Mouse (Mus musculus) induced T-regulatory cell, adult 2 months (primary cell): ENCODE data around the gene Nup188.

Source experiments
- DNase-seq: peaks from one replicate; pipeline ENCODE4 v3.0.0-alpha.2; 2012; ENCODE audit warnings: low read depth

Nup188 gene

DNA sequence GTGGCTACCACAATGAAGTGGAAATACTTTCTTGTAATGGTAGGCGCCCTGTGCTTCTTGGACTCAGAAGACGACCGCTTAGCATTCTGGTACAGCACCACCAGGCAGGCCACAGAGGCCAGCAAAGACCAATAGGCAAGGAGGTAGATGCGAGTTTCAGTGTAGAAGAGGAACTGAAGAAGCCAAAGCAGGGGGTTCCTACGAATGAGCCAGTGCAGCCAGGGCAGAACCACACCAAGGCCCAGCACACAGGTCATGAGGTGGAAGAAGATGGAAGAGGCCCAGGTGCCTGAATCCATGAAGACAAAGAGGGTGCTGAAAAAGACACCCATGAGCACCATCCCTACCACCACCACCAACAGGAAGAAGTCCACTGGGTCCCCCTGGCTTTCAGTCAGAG, 1.2 kb upstream of the Nup188 start:
- DNase-seq: no peak

- DNase-seq: no peak
Measured at GRCm38 (mm10) chr2:30285416-30286181, 598 bp upstream of the Nup188 start.

DNA sequence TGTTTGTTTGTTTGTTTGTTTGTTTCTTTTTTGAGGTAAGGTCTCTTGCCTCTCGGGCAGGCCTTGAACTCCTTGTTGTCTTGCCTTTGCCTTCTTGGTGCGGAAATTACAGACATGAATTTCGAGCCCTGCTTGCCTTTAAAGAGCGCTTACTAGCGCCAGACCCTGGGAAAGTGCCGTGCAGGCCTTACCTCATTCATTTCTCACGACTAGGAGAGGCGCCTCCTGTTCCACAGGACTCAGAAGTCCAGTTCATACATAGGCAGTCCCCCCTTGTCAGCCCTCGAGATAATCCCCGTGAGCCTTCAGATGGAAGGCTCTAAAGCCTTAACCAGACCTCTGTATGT, 803 bp downstream of the Nup188 start:
- peak; percentile 51 for DNase-seq

DNA sequence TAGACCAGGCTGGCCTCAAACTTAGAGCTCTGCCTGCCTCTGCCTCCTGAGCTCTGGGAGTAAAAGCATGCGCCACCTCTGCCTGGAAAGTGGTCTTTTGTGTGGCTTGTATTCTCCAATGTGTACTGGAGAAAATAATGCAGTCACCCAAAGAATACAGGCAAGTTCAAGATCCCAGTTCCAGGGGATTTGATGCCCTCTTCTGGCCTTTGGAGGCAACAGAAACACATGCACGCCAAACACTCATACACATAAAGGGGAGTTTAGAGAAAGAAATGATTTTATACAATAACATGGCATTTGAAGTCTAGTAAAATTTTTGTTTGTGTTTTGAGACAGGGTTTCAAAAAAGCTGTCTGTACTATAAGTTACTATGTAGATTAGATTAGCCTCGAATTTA, 13.3 kb downstream of the Nup188 start:
- no peak for DNase-seq

DNA sequence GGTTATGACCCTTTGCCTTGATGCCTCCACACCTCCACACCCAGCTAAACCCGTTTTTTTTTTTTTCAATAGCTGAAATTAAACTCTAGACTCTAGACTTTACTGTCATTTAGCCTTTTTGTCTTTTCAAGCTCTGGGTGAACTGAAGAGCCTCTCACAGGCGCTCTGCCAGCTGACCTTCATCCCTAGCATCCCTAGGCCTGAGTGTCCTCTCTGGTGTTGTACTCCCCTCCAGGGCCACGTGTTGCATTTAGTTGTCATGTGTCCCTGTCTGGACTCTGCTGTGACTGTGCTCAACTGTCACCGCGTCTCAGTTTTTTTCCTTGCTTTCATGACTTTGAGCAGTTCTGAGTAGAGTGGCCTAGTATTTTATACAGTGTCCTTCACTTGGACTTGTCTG, 13.8 kb downstream of the Nup188 start:
- DNase-seq: no peak

DNA sequence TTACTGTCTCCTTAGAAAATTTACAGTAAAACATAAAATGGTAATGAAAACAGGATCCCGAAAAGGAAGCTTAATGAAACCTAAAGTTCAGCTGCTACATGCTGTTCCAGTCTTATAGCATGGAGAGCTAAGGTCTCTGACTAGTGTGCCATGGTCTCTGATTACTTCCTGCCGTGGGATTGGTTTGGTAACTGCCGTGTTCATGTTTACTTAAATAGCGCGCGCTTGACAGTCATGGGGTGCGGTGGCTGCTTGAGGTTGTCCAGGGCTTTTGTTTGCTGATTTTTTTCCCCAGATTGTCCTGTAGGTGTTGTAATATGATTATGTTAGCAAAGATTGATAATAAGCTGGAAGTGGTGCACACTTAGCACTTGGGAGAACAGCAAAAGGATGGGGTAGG, 19.9 kb downstream of the Nup188 start:
- DNase-seq: no peak

- DNase-seq: no peak
Measured at GRCm38 (mm10) chr2:30309351-30309750, 23.2 kb downstream of the Nup188 start.

GRCm38 (mm10) chr2:30311481-30311880, 25.3 kb downstream of the Nup188 start:
- no peak for DNase-seq

DNA sequence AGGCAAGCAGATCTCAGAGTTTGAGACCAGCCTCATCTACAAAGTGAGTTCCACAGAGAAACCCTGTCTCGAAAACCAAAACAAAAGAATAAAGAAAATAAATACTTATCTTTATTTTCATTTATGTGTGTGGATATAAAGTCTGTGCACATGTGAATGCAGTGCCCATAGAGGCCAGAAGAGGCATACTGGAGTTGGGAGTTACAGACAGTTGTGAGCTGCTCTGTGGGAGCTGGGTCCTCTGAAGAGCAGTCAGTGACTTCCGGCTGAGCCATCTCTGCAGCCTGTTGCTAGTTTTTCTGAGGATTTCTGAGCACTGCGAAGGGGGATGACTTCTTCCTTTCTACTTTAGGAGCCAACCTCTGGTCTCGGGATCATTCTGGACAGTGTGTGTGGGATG, 29.9 kb downstream of the Nup188 start:
- DNase-seq: no peak

GRCm38 (mm10) chr2:30316955-30317354, 30.8 kb downstream of the Nup188 start:
- DNase-seq: no peak

- DNase-seq: no peak
Measured at GRCm38 (mm10) chr2:30319260-30319659, 33.1 kb downstream of the Nup188 start.

DNA sequence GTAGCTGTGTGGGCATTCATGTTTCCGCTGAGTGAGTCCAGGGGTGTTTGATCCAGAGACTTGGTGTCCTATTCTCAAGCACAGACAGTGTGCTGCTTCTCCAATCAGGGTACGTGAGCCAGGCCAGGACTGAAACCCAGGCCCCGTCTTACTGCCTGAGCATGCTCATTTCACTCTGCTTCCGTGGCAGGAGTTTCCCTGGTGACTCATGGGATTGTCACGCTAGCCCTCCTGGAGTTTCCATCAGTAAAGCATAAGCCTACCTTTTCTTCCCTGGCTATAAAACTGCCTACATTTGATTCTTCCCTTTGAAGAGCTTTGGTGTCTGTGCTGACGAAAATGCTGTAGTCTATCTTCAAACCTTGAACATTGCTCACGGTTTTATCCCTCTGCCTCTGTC, 36.9 kb downstream of the Nup188 start:
- DNase-seq: no peak

- DNase-seq: no peak
Measured at GRCm38 (mm10) chr2:30325296-30325695, 39.1 kb downstream of the Nup188 start.

- no peak for DNase-seq
Measured at GRCm38 (mm10) chr2:30327276-30327675, 41.1 kb downstream of the Nup188 start.

DNA sequence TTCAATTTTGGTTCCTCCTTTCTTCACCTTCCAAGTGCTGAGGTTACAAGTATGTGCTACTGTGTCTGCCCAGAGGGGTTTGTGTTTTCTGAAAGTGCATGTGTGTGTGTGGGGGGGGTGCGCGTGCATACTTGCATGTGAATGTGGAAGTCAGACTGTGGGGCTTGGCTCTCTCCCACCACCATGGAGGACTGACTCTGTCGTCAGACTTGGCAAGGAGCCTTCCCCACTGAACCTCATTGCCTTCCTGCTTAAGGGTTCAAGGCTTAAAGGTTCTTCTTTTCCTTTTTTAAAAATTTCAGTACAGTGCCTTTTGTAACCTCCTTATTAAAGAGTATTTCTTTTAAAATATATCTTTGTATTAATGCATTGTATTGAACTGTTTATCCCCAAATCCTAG, 42.6 kb downstream of the Nup188 start:
- no peak for DNase-seq

- no peak for DNase-seq
Measured at GRCm38 (mm10) chr2:30335324-30335723, 49.1 kb downstream of the Nup188 start.

- no peak for DNase-seq
Measured at GRCm38 (mm10) chr2:30336174-30336915, 50.1 kb downstream of the Nup188 start.

DNA sequence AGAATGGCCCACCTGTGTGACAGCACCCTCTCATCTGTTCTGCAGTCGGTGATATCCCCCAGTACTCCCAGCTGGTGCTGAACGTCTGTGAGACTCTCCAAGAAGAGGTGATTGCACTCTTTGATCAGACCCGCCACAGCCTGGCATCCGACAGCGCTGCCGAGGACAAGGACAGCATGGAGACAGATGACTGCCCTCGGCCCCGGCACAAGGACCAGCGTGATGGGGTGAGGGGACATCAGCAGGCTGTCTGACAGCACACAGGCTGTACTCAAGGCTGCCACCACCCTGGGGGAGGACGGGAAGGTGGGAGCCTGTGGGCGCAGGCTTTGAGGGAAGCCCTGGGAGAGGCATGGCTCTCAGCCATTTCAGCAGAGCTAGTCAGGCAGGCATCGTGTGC, 51.0 kb downstream of the Nup188 start:
- no peak for DNase-seq

- DNase-seq: no peak
Measured at GRCm38 (mm10) chr2:30342061-30342460, 55.9 kb downstream of the Nup188 start.

DNA sequence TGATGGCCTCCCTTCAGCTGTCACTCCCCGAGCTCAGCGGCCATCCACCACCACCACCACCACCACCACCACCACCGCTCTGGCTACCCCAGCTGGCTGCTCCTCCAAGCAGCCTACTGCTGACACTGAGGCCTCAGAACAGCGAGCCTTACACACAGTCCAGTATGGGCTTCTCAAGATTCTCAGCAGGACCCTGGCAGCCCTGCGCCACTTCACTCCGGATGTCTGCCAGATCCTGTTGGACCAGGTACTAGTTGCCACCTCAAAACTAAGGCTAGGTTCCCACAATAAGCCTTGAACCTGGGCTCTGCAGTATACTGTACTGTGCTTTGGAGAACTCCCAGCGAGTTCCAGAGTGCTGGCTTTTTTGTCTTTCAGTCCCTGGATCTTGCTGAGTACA, 56.3 kb downstream of the Nup188 start:
- DNase-seq: no peak

- DNase-seq: no peak
Measured at GRCm38 (mm10) chr2:30343601-30344137, 57.5 kb downstream of the Nup188 start.

- no peak for DNase-seq
Measured at GRCm38 (mm10) chr2:30345971-30346676, 59.9 kb downstream of the Nup188 start.

DNA sequence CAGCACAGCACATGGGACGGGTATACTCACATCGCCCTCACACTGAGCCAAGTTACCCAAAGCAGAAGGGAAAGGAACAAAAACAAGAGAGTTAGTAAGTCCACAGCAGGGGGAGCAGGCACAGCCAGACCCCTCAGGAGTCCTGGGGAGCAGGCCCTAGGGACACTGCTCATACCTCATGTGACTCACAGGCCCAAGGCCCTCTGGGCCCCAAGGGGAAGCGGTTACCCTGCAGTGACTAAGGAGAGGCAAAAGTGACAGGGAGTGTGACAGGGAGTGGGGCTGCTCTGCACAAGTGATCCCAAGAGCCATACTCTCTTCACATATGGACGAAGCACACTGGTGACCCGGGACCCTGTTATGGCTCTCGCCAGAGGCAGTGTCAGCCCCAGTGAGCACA, 63.0 kb downstream of the Nup188 start:
- DNase-seq: no peak
